Mouse (Mus musculus): ENCODE results near the gene Anxa7.

- TF ChIP-seq EP300 (IDR thresholded peaks at IDR 0.05) (no peak), CTCF (IDR thresholded peaks at IDR 0.05) (no peak)
Observed at GRCm38 (mm10) chr14:20480195-20480579, 254 bp upstream of the Anxa7 start.

Measured in lung, postnatal 0 days (tissue).